Mouse (Mus musculus) bone marrow macrophage, adult 2 months (primary cell): ENCODE results near the gene Lyrm1.

Experiments used
- CTCF ChIP-seq: IDR thresholded peaks from 2 replicates; pipeline ENCODE4 v1.5.1; 2012; ENCODE audit warnings: low read depth, mild to moderate bottlenecking, low read length, moderate library complexity
- POLR2A ChIP-seq: IDR thresholded peaks from 2 replicates; pipeline ENCODE4 v1.6.1; 2012; ENCODE audit warnings: mild to moderate bottlenecking, low read depth, low read length, borderline replicate concordance

DNA sequence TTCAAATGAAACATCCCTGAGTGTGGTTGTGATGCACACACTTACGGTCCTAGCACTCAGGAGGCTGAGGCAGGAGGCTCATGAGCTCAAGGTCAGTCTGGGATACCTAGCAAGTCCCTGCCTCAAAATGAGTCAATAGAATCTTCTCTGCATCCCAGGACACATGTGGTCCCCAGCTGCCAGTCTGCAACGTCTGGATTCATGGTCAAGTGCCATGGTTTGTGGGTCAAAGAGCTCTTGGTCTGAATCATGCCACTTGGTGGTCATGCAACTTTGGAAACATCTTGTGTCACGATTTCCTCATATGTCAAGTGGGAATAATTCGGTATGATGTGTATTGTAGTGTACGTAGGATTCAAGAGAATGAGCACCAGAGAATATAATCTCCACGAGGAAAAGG, 64.9 kb downstream of the Lyrm1 start:
- TF ChIP-seq POLR2A (no peak), CTCF (no peak)
